Mouse (Mus musculus) urinary bladder, adult 18-20 months (tissue): ENCODE data around the gene Wdr81.
A peak's percentile ranks its signal among the peaks of the same experiment; 100 is the strongest.

Experiments
- DNase-seq, 2 experiments: peaks; one replicate each; pipeline ENCODE4 v3.0.0; 2022; ENCODE audit warnings: low spot score in 2 of 2, mixed read lengths in 2 of 2

The Wdr81 gene

GRCm38 (mm10) chr11:75438194-75438593, 16.3 kb downstream of the Wdr81 start:
- DNase-seq: no peak

GRCm38 (mm10) chr11:75434138-75434537, 20.4 kb downstream of the Wdr81 start:
- DNase-seq: no peak

GRCm38 (mm10) chr11:75431307-75431706, 23.2 kb downstream of the Wdr81 start:
- DNase-seq: no peak

GRCm38 (mm10) chr11:75429019-75429705, 25.4 kb downstream of the Wdr81 start:
- DNase-seq: no peak

- DNase-seq: no peak
These were observed 30.1 kb downstream of the Wdr81 start for GRCm38 (mm10) chr11:75424459-75424858.

- no peak for DNase-seq
These were observed 30.5 kb downstream of the Wdr81 start for GRCm38 (mm10) chr11:75424033-75424432.

GRCm38 (mm10) chr11:75423091-75423490, 31.4 kb downstream of the Wdr81 start:
- DNase-seq: no peak

- no peak for DNase-seq
These were observed 32.3 kb downstream of the Wdr81 start, which contains the start of gene Serpinf1 for GRCm38 (mm10) chr11:75422013-75422792. Gene Serpinf1, minus strand, starts transcription at chr11:75422701.

- no peak for DNase-seq
These were observed 33.0 kb downstream of the Wdr81 start for GRCm38 (mm10) chr11:75421375-75422012.

- DNase-seq: no peak
These were observed 33.6 kb downstream of the Wdr81 start for GRCm38 (mm10) chr11:75420810-75421374.

GRCm38 (mm10) chr11:75420037-75420436, 34.5 kb downstream of the Wdr81 start:
- DNase-seq: no peak

- DNase-seq: no peak
These were observed 38.5 kb downstream of the Wdr81 start for GRCm38 (mm10) chr11:75415994-75416393.

- DNase-seq: no peak
These were observed 39.4 kb downstream of the Wdr81 start for GRCm38 (mm10) chr11:75415096-75415495.

GRCm38 (mm10) chr11:75410591-75410990, 43.9 kb downstream of the Wdr81 start:
- DNase-seq: no peak

- DNase-seq: no peak
These were observed 44.6 kb downstream of the Wdr81 start for GRCm38 (mm10) chr11:75409679-75410575.

GRCm38 (mm10) chr11:75406865-75407264, 47.7 kb downstream of the Wdr81 start:
- DNase-seq: no peak

- no peak for DNase-seq
These were observed 48.4 kb downstream of the Wdr81 start for GRCm38 (mm10) chr11:75406104-75406503.

- DNase-seq: no peak
These were observed 49.7 kb downstream of the Wdr81 start for GRCm38 (mm10) chr11:75404801-75405200.

- peak in 1 of 2 experiments; percentile 52 for DNase-seq
These were observed 51.0 kb downstream of the Wdr81 start for GRCm38 (mm10) chr11:75403301-75404052.

GRCm38 (mm10) chr11:75402271-75402690, 52.2 kb downstream of the Wdr81 start:
- peak in 1 of 2 experiments; percentile 34 for DNase-seq
